25 mouse cellular contexts compared by ENCODE assay signal in genomic region chr7:118519661-118520060, GRCm38 (mm10). TPM values are rescaled to one million over a fixed set of nuclear protein-coding genes. Genes with fewer than 3 reads are reported as not detected.
A peak's percentile ranks its signal among the peaks of the same experiment; 100 is the strongest.
DNase-seq lines count a peak whose midpoint lies in the region; ATAC-seq and TF ChIP-seq lines count a peak whose summit lies in the region.
"Had no signal": no experiment of that assay in that cellular context is flagged by ENCODE, and none has a peak within 500 bp of the region (broad histone marks: within the 10 kb centered on the region; RNA-seq: fewer than 3 reads in every experiment).

No protein-coding gene starts in this region.

- H3K9me3 ChIP-seq in midbrain, embryonic 10.5 days (replicated peaks): no peaks in the 10 kb centered on the region
- H3K9me3 ChIP-seq in midbrain, embryonic 16.5 days (replicated peaks; ENCODE audit: control insufficient read depth, low read length, poor library complexity, severe bottlenecking): no peaks in the 10 kb centered on the region
- H3K9me3 ChIP-seq in hindbrain, postnatal 0 days (ENCODE audit: low read length): no peaks in the 10 kb centered on the region
- H3K9me3 ChIP-seq: embryonic facial prominence, embryonic 10.5 days; embryonic facial prominence, embryonic 12.5 days; forebrain, embryonic 13.5 days; forebrain, embryonic 15.5 days; G1E had no signal

- H3K9ac ChIP-seq in midbrain, embryonic 16.5 days (ENCODE audit: low read depth, low read length): no peak overlapping the region
- no peak overlapping the region for H3K9ac ChIP-seq in hindbrain, postnatal 0 days (replicated peaks; ENCODE audit: low read length)
- H3K9ac ChIP-seq: embryonic facial prominence, embryonic 12.5 days; forebrain, embryonic 13.5 days; forebrain, embryonic 15.5 days had no signal

- no peak overlapping the region for H3K4me2 ChIP-seq in midbrain, embryonic 16.5 days (ENCODE audit: low read length)
- no peak overlapping the region for H3K4me2 ChIP-seq in hindbrain, postnatal 0 days (ENCODE audit: low read depth, low read length)
- H3K4me2 ChIP-seq: embryonic facial prominence, embryonic 12.5 days; forebrain, embryonic 13.5 days; forebrain, embryonic 15.5 days had no signal

- no peak for ATAC-seq in midbrain, embryonic 16.5 days
- ATAC-seq in hindbrain, postnatal 0 days: no peak
- ATAC-seq: activated CD4-positive, CD25-positive, alpha-beta regulatory T cell, adult 4 months had no signal

- TF ChIP-seq POLR2A in thymus, adult 2 months (IDR thresholded peaks at IDR 0.05; ENCODE audit: control insufficient read depth, extremely low read depth, insufficient read depth, low read length, poor library complexity): no peak

- H3K4me1 ChIP-seq in midbrain, embryonic 10.5 days: peaks cover 8% of the 10 kb centered on the region
- no peaks in the 10 kb centered on the region for H3K4me1 ChIP-seq in midbrain, embryonic 16.5 days (ENCODE audit: control insufficient read depth, insufficient read depth, low read length)
- no peaks in the 10 kb centered on the region for H3K4me1 ChIP-seq in thymus, adult 2 months (replicated peaks; ENCODE audit: control insufficient read depth, insufficient read depth, low read length)
- H3K4me1 ChIP-seq in hindbrain, postnatal 0 days (ENCODE audit: insufficient read depth, low read length): no peaks in the 10 kb centered on the region
- H3K4me1 ChIP-seq: embryonic facial prominence, embryonic 12.5 days had no signal

- H3K36me3 ChIP-seq in midbrain, embryonic 10.5 days: peaks cover 15% of the 10 kb centered on the region
- no peaks in the 10 kb centered on the region for H3K36me3 ChIP-seq in midbrain, embryonic 16.5 days (ENCODE audit: control insufficient read depth, insufficient read depth, low read length)
- H3K36me3 ChIP-seq in thymus, adult 2 months (ENCODE audit: control insufficient read depth, insufficient read depth, low read length): no peaks in the 10 kb centered on the region
- no peaks in the 10 kb centered on the region for H3K36me3 ChIP-seq in hindbrain, postnatal 0 days (ENCODE audit: insufficient read depth, low read length)

- 92% methylated on average over 8 of the region's 8 CpGs for WGBS in midbrain, embryonic 10.5 days
- 92% methylated on average over 8 of the region's 8 CpGs for WGBS in midbrain, embryonic 16.5 days
- WGBS in thymus, adult 2 months: 89% methylated on average over 8 of the region's 8 CpGs
- 81% methylated on average over 8 of the region's 8 CpGs for WGBS in hindbrain, postnatal 0 days

- no peak for TF ChIP-seq CTCF in thymus, adult 2 months (IDR thresholded peaks at IDR 0.05; ENCODE audit: borderline replicate concordance, control insufficient read depth, extremely low read depth, insufficient read depth, low read length, poor library complexity)
- TF ChIP-seq CTCF in hindbrain, postnatal 0 days (IDR thresholded peaks at IDR 0.05; ENCODE audit: low read depth): no peak

- peak; percentile 5 for DNase-seq in adrenal gland, adult 2 months
- DNase-seq in adrenal gland, adult (ENCODE audit: inconsistent age in 2 of 2, low spot score in 1 of 2): no peak
- DNase-seq in midbrain, embryonic 10.5 days (ENCODE audit: low spot score): no peak
- peak; percentile 31 for DNase-seq in lung, postnatal 10 days
- DNase-seq in lung, postnatal 36 days: peak; percentile 59
- DNase-seq in thymus, adult 2 months: no peak
- DNase-seq in hindbrain, postnatal 0 days (ENCODE audit: low spot score): no peak
- DNase-seq: adrenal gland, adult 8-10 months; adrenal gland, postnatal 14 days; adrenal gland, postnatal 36 days; B cell, adult 2 months; cerebellum, adult 11-12 months; cerebellum, adult 2 months; cerebellum, adult 9-10 months; cerebellum, postnatal 10 days; cerebellum, postnatal 25 days had no signal

- H3K27me3 ChIP-seq in midbrain, embryonic 10.5 days (ENCODE audit: low read depth, poor library complexity, severe bottlenecking): no peaks in the 10 kb centered on the region
- H3K27me3 ChIP-seq in midbrain, embryonic 16.5 days (ENCODE audit: control insufficient read depth, insufficient read depth, low read depth, low read length): no peaks in the 10 kb centered on the region
- H3K27me3 ChIP-seq in thymus, adult 2 months (ENCODE audit: control insufficient read depth, insufficient read depth, low read length): no peaks in the 10 kb centered on the region
- H3K27me3 ChIP-seq in hindbrain, postnatal 0 days (ENCODE audit: insufficient read depth, low read length): no peaks in the 10 kb centered on the region
- H3K27me3 ChIP-seq: CH12.LX; embryonic facial prominence, embryonic 12.5 days; forebrain, embryonic 13.5 days; forebrain, embryonic 15.5 days; Patski had no signal

- H3K4me3 ChIP-seq in midbrain, embryonic 10.5 days: no peak overlapping the region
- no peak overlapping the region for H3K4me3 ChIP-seq in midbrain, embryonic 16.5 days (ENCODE audit: low read depth, low read length)
- no peak overlapping the region for H3K4me3 ChIP-seq in thymus, adult 2 months (ENCODE audit: control insufficient read depth, insufficient read depth, low read length)
- no peak overlapping the region for H3K4me3 ChIP-seq in hindbrain, postnatal 0 days (ENCODE audit: low read length)
- H3K4me3 ChIP-seq: embryonic facial prominence, embryonic 10.5 days; embryonic facial prominence, embryonic 12.5 days; forebrain, embryonic 13.5 days; forebrain, embryonic 15.5 days had no signal

- 0 out of 2 replicates have a peak overlapping the region, but pooled peaks have one; percentile 24 for H3K27ac ChIP-seq in midbrain, embryonic 10.5 days (replicated peaks)
- H3K27ac ChIP-seq in midbrain, embryonic 16.5 days (ENCODE audit: low read length): no peak overlapping the region
- H3K27ac ChIP-seq in thymus, adult 2 months (ENCODE audit: control insufficient read depth, insufficient read depth, low read length): no peak overlapping the region
- no peak overlapping the region for H3K27ac ChIP-seq in hindbrain, postnatal 0 days
- H3K27ac ChIP-seq: embryonic facial prominence, embryonic 12.5 days; forebrain, embryonic 13.5 days; forebrain, embryonic 15.5 days had no signal

RNA-seq across cellular contexts. Expression of gene Coq7, which starts 13.5 kb away (rescaled TPM):
- total RNA-seq in adrenal gland, adult 2 months (2021): 10 to 100 TPM; 28.3 to 52.0 TPM
- 32.3 and 37.0 TPM in 2 replicates for polyA plus RNA-seq in adrenal gland, adult 2 months (2012; rRNA removed)
- 129 and 131 TPM in 2 replicates for polyA plus RNA-seq in midbrain, embryonic 10.5 days (2016; fragmentation: Nextera tagmentation; extraction: Ambion mirVana)
- 79.8 and 81.4 TPM in 2 replicates for polyA plus RNA-seq in midbrain, embryonic 16.5 days (2015; fragmentation: Nextera tagmentation; extraction: Ambion mirVana)
- 34.6 and 38.1 TPM in 2 replicates for polyA plus RNA-seq in thymus, adult 2 months (2012; rRNA removed)
- total RNA-seq in hindbrain, postnatal 0 days (2014; rRNA removed): 32.0 and 35.8 TPM in 2 replicates
- 154 and 157 TPM in 2 replicates for polyA plus RNA-seq in hindbrain, postnatal 0 days (2015; fragmentation: Nextera tagmentation; extraction: Ambion mirVana)

RNA-seq across cellular contexts. Expression of gene Itpripl2, which starts 27.9 kb away (rescaled TPM):
- 10 to 100 TPM; 10.4 to 18.6 TPM for total RNA-seq in adrenal gland, adult 2 months (2021)
- polyA plus RNA-seq in adrenal gland, adult 2 months (2012; rRNA removed): 16.4 and 19.5 TPM in 2 replicates
- polyA plus RNA-seq in midbrain, embryonic 10.5 days (2016; fragmentation: Nextera tagmentation; extraction: Ambion mirVana): 0.78 TPM in 2 replicates
- 0.39 and 0.75 TPM in 2 replicates for polyA plus RNA-seq in midbrain, embryonic 16.5 days (2015; fragmentation: Nextera tagmentation; extraction: Ambion mirVana)
- 7.2 and 7.5 TPM in 2 replicates for polyA plus RNA-seq in thymus, adult 2 months (2012; rRNA removed)
- 4.5 and 6.1 TPM in 2 replicates for total RNA-seq in hindbrain, postnatal 0 days (2014; rRNA removed)
- polyA plus RNA-seq in hindbrain, postnatal 0 days (2015; fragmentation: Nextera tagmentation; extraction: Ambion mirVana): 0.66 and 0.73 TPM in 2 replicates
- total RNA-seq: CH12.LX had no signal
- polyA plus RNA-seq: G1E had no signal

Comparison
In these comparisons a context has a peak if more than half of its experiments do, and no peak if none do; other contexts are left out.
1. DNase-seq: peak in adrenal gland, adult 2 months (single experiment), lung, postnatal 10 days (single experiment) and lung, postnatal 36 days (single experiment); none in adrenal gland, adult (0 of 2), midbrain, embryonic 10.5 days (single experiment), thymus, adult 2 months (single experiment) and hindbrain, postnatal 0 days (single experiment).